Mouse (Mus musculus): ENCODE results near the gene Lrrc71.

The Lrrc71 gene

GRCm38 (mm10) chr3:87763683-87764289 lies 15.4 kb upstream of the Lrrc71 start:
- DNase-seq (ENCODE audit: low spot score): peak; percentile 75

DNA sequence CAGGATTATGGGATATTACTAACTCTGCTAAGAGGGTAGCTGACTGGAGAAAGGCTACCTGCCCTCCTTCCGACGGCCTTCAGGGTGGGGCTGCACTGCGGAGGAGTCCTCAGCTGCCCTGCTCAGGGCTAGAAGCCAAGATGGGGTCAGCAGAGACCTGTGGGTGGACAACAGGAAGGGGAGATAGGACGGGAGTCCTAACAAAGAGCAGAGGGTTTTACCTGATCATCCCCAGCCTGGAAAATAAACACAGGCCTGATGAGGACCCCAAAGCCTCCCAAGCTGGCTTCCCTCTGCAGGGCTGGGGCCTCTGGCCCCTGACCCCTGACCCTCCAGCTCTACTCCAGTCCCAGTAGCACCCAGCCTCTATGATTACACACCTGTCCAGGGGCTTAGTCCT lies 14.8 kb upstream of the Lrrc71 start:
- no peak for DNase-seq (ENCODE audit: low spot score)

GRCm38 (mm10) chr3:87761408-87762375 lies 13.3 kb upstream of the Lrrc71 start:
- no peak for DNase-seq (ENCODE audit: low spot score)

DNA sequence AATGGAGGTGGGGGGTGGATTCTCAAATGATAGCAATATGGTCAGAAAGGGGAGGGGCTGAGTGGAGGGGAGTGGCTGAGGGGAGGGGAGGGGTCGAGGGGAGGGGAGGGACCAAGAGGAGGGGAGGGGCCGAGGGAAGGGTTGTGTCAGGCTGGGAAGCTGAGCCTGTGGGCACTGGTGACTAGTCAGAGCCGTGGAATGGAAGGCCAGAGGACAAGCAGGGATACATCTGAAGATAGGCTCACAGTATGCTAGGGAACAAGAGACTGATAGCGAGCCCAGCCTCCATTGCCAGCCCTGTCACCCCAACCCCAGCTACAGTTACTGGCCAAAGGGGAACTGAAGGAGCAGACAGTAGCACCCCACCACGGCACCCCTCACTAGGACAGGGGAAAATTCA lies 10.2 kb upstream of the Lrrc71 start:
- no peak for DNase-seq (ENCODE audit: low spot score)

- DNase-seq (ENCODE audit: low spot score): no peak
Measured at GRCm38 (mm10) chr3:87756488-87756887, 8.1 kb upstream of the Lrrc71 start.

DNA sequence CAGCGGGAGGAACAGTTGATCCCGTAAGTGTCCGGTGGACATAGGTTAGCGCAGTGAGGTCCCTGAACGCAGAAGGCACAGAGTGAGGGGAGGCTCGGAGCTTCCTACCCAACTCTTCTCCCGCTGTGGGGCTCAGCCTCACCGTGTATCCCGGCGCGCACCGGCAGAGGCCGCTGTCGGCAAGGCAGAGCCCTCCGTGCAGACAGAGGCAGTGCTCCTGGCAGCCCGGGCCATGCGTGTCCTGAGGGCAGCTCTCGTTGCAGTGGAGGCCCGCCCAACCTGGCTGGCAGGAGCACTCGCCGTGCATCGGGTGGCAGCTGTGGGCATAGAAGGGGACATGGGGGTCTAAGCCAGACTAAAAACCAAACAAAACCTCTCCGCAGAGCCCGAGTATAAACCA lies 7.5 kb upstream of the Lrrc71 start:
- DNase-seq (ENCODE audit: low spot score): peak; percentile 90

DNA sequence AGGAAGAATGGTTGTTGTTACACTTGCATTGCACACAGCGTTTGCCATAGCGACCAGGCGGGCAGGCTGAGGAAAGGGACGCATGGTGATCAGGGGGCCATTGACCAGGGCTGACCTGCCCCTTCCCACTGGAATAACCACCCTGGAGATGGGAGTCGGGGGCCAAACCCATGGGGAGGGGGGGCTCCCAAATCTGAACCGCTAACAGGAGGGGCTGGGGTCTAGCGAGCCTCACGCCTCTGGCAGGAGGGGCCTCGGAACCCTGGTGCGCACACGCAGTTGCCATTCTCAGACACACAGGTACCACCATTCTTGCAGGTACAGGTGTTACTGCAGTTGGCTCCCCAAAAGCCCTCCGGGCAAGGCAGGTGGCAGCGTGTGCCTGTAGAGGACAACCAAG lies 5.4 kb upstream of the Lrrc71 start:
- no peak for DNase-seq (ENCODE audit: low spot score)

DNA sequence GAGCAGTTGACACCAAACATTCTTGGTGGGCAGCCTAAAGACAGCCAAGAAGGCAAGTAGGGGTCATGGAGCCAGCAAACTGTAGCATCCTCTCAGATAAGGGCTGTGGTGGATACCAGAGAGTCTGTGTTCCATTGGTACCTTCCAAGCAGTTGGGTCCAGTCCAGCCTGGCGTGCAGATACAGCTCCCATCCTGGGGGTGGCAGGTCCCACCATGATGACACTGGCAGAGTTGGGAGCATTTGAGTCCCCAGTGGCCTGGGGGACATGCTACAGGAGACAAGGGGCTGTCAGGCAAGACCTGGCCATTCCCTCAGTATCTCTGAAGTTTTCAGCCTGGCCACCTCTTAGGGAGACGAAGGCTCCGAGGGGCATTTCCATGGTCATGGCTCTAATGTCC lies 4.1 kb upstream of the Lrrc71 start:
- DNase-seq (ENCODE audit: low spot score): no peak

DNA sequence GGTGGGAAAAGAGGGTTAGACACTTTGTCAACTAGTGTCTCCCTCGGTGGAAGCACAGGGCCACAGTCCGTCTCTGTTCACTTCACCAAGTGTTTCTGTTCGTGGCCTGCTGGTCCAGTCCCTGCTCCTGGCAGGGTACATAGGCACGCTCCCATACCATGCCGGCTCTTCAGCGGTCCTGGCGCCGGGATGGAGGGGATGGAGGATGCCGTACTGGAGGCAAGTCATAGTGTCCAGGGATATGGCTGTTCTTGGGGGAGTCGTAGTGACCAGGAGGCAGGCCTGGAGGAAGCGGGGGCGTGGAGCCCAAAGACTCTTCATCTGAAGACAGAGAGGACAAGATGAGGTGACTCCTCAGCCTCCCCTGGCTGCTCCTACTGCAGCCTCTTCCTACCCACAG lies 1.6 kb upstream of the Lrrc71 start:
- no peak for DNase-seq (ENCODE audit: low spot score)

- no peak for DNase-seq (ENCODE audit: low spot score)
Measured at GRCm38 (mm10) chr3:87749036-87749435, 611 bp upstream of the Lrrc71 start.

- no peak for DNase-seq (ENCODE audit: low spot score)
Measured at GRCm38 (mm10) chr3:87745036-87745659, 3.3 kb downstream of the Lrrc71 start.

DNA sequence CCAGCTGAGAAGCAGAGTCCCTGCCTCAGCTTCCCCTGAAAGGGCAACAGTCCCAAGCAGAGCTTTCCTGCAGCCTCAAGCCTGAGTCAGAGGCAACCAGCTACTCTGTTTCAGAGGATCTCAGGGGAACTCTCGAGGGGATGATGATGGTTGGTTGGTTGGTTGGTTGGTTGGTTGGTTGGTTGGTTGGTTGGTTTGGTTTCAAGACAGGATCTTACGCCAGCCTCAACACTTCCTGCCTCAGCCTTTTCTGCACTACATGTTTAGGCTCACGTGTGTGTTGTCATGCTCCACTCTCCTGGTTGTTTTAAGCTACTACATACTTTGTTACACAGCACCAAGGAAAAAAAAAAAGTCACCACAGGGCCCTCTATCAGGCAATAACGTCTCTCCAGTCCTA lies 4.5 kb downstream of the Lrrc71 start:
- DNase-seq (ENCODE audit: low spot score): no peak

DNA sequence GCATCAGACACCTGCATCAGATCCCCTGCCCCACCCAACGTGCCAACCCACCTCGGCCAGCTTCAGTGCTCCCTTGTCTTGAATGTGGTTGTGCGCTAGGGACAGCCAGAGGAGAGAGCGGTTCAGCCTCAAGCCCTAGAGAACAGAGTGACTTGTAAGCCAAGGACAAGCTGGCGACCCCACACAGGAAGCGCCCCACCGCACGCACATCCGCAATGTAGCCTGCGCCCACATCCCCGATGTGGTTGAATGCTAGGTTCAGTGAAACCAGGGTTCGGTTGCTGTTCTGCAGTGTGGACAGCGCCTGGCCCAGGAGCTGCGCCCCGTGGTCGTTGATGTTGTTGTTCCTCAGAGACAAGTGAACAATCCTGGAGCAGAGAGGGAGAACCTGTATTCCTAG lies 5.7 kb downstream of the Lrrc71 start:
- DNase-seq (ENCODE audit: low spot score): no peak

GRCm38 (mm10) chr3:87742013-87742412 lies 6.4 kb downstream of the Lrrc71 start:
- DNase-seq (ENCODE audit: low spot score): no peak

GRCm38 (mm10) chr3:87738906-87739305 lies 9.5 kb downstream of the Lrrc71 start:
- no peak for DNase-seq (ENCODE audit: low spot score)

GRCm38 (mm10) chr3:87735335-87735734 lies 13.1 kb downstream of the Lrrc71 start:
- no peak for DNase-seq (ENCODE audit: low spot score)

GRCm38 (mm10) chr3:87733984-87734761 lies 14.3 kb downstream of the Lrrc71 start:
- no peak for DNase-seq (ENCODE audit: low spot score)

DNA sequence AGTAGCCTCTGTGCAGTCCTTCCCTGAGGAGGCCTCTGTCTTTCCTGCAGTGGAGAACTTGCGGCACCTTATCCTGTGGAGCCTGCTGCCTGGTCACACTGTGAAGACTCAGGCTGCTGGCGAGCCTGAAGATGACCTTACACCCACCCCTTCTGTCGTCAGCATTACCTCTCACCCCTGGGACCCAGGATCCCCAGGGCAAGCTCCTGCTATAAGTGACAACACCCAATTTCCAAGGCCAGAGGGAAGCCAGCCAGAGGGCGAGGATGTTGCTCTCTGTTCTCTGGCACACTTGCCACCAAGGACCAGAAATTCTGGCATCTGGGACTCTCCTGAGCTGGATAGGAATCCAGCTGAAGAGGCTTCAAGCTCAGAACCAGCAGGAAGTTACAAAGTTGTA lies 15.3 kb downstream of the Lrrc71 start:
- no peak for DNase-seq (ENCODE audit: low spot score)

- DNase-seq (ENCODE audit: low spot score): no peak
Measured at GRCm38 (mm10) chr3:87728696-87729095, 19.7 kb downstream of the Lrrc71 start.

GRCm38 (mm10) chr3:87726191-87726590 lies 22.2 kb downstream of the Lrrc71 start:
- DNase-seq (ENCODE audit: low spot score): no peak

DNA sequence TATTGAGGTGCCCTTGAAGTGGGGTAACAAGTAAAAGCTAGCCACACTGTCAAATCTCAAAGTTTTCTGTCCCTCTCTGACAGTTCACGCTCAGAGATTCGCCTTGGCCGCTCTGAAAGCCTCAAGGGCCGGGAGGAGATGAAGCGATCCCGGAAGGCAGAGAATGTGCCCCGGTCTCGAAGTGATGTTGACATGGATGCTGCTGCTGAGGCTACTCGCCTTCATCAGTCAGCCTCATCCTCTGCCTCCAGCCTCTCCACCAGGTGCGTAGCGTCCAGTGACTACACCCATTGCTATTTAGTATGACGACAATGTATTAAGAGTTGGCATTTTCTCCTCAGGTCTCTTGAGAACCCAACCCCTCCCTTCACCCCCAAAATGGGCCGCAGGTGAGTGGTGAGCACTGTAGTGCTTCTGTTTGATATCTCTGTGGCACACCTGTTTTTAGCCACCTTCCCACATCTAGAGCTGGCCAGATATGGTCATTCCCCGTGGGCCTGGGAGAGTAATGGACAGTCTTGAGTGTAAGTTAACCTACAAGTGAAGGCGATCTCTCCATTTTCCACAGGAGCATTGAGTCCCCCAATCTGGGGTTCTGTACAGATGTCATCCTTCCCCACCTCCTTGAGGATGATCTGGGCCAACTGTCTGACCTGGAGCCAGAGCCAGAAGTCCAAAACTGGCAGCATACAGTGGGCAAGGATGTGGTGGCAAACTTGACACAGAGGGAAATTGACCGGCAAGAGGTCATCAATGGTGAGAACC lies 22.8 kb downstream of the Lrrc71 start:
- DNase-seq (ENCODE audit: low spot score): no peak
